Mouse (Mus musculus): ENCODE measurements around the gene Frem2.

GRCm38 (mm10) chr3:53648902-53649301 lies 8.3 kb downstream of the Frem2 start:
- TF ChIP-seq TAL1 (IDR thresholded peaks at IDR 0.05; ENCODE audit: low read length) (no peak), GATA1 (IDR thresholded peaks at IDR 0.05; ENCODE audit: low read length) (no peak)

All from erythroblast, embryonic 14.5 days (primary cell).